Mouse (Mus musculus) liver, embryonic 14.5 days (tissue): Measurements from ENCODE around the gene Nmu. TPM values are rescaled to one million over a fixed set of nuclear protein-coding genes. Genes with fewer than 3 reads are reported as not detected.

ENCODE experiments used
- ATAC-seq: fragments of 200-750 bp; cut with Nextera tagmentation; 2 replicates; pipeline ENCODE4 v1.8.0; 2017; ENCODE audit warnings: moderate number of reproducible peaks, mild to moderate bottlenecking, moderate library complexity; ENCODE audit not compliant: insufficient read depth
- DNase-seq, 3 experiments: peaks; one replicate each; pipeline ENCODE4 v3.0.0-alpha.2; 2012 to 2013; ENCODE audit warnings: low read depth in 3 of 3, low spot score in 3 of 3
- H3K27ac ChIP-seq: fragments of 300-500 bp; sonication (generic); 2 replicates; pipeline ENCODE4 v1.5.1; 2014; ENCODE audit warnings: moderate library complexity, mild to moderate bottlenecking, control low read depth, inconsistent platforms
- H3K27me3 ChIP-seq: fragments of 300-500 bp; sonication (generic); 2 replicates; pipeline ENCODE4 v1.6.1; 2014; ENCODE audit warnings: mild to moderate bottlenecking, low read length, moderate library complexity; ENCODE audit not compliant: control insufficient read depth, insufficient read depth
- H3K36me3 ChIP-seq: fragments of 300-500 bp; sonication (generic); replicated peaks from 2 replicates; pipeline ENCODE4 v1.6.1; 2014; ENCODE audit warnings: low read depth; ENCODE audit not compliant: control insufficient read depth, insufficient read depth
- H3K4me1 ChIP-seq, 2 experiments: fragments of 200-500 bp in 1 of 2; fragments of 300-500 bp in 1 of 2; sonication (generic) in 1 of 2; replicated peaks; 2 replicates each; pipeline ENCODE4 v1.6.1; 2012 to 2014; ENCODE audit warnings: antibody characterized with exemption in 1 of 2, inconsistent platforms in 1 of 2, low read length in 1 of 2; ENCODE audit not compliant: control insufficient read depth in 2 of 2, insufficient read depth in 2 of 2
- H3K4me2 ChIP-seq: fragments of 300-500 bp; sonication (generic); 2 replicates; pipeline ENCODE4 v1.6.1; 2014; ENCODE audit warnings: low read depth, mild to moderate bottlenecking, control low read depth, moderate library complexity
- H3K4me3 ChIP-seq, 2 experiments: fragments of 200-500 bp in 1 of 2; fragments of 300-500 bp in 1 of 2; sonication (generic) in 1 of 2; 2 replicates each; pipeline ENCODE4 v1.5.1; 2012 to 2014; ENCODE audit warnings: low read depth in 2 of 2, low read length in 2 of 2, mild to moderate bottlenecking in 2 of 2, control low read depth in 1 of 2, inconsistent platforms in 1 of 2, moderate library complexity in 1 of 2; ENCODE audit not compliant: insufficient read depth in 1 of 2
- H3K9ac ChIP-seq: fragments of 300-500 bp; sonication (generic); replicated peaks from 2 replicates; pipeline ENCODE4 v1.6.1; 2014; ENCODE audit warnings: mild to moderate bottlenecking, control low read depth, moderate library complexity
- H3K9me3 ChIP-seq: fragments of 300-500 bp; sonication (generic); 2 replicates; pipeline ENCODE4 v1.6.1; 2016; ENCODE audit warnings: low read length, mixed read lengths; ENCODE audit not compliant: control insufficient read depth
- CTCF ChIP-seq: IDR thresholded peaks from 2 replicates; pipeline ENCODE4 v1.5.1; 2016; ENCODE audit warnings: antibody characterized with exemption, low read depth, control low read depth
- EP300 ChIP-seq: IDR thresholded peaks from 2 replicates; pipeline ENCODE4 v1.6.1; 2016; ENCODE audit warnings: antibody characterized with exemption, low read depth
- WGBS: fragments of 180-500 bp; shearing (Covaris S2); extraction: QIAGEN DNeasy Blood & Tissue Kit; methylation state at CpG from one replicate; pipeline ENCODE4 v1.1.7; 2014; ENCODE audit not compliant: insufficient replicate concordance; 5-methylcytosine and 5-hydroxymethylcytosine counted together
- polyA plus RNA-seq, 2 experiments: library from polyadenylated mRNA; depleted of rRNA in 1 of 2; stranded (reverse) in 1 of 2; unstranded in 1 of 2; fragments of >200 nt; fragmentation: Nextera tagmentation in 1 of 2; extraction: Ambion mirVana in 1 of 2; gene quantifications; 2 replicates each; pipeline versions ENCODE4 v1.2.1 to v1.2.3; 2012 to 2014

The Nmu gene
- polyA plus RNA-seq, 2 experiments, result not detected

DNA sequence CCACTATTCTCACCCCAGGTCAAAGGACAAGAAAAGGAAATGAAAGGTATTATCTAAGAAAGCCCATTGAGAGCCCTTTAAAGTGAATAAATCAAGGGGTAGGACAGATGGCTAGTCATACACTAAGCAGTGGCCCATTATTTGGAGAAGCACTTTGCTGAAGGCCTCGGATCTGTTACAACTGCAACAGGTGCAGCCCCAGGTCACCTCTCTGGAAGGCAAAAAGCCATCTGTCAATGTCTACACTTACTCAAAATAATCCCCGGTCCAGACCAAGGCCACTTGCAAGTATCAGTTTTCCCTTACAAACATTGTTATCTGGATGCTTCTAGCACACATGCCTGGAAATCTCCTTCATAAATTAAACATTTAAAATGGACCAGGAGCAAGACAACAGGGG, 22.7 kb downstream of the Nmu start:
- Histone ChIP-seq H3K36me3 (no peaks in the 10 kb centered on the region), H3K9me3 (no peaks in the 10 kb centered on the region), H3K4me1 (no peaks in the 10 kb centered on the region), H3K9ac (no peak overlapping the region), H3K27me3 (no peaks in the 10 kb centered on the region), H3K27ac (no peak overlapping the region), H3K4me3 (no peak overlapping the region), H3K4me2 (no peak overlapping the region)
- ATAC-seq (no peak), DNase-seq (no peak)
- 50% methylated on average over 2 of the region's 2 CpGs for WGBS
- TF ChIP-seq CTCF, result no peak
- no peak for TF ChIP-seq EP300

DNA sequence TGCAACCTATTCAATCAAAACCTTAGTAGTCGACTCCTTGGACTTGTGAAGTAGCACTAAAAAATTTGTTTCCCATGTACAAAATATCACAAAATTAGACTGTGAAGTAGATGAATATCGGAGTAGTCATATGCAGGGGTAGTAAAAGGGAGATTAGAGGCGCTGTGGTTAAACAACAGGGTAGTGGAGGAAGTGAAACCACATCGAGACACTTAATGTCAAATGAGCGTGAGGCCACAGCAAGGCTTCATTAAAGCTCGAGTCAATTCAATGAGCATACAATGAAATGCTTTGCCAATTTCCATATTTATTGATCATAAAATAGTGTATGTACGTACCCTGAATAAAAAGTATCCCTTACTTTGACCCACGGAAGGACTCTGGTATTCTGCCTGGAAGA, 26.5 kb downstream of the Nmu start:
- 29% methylated on average over 8 of the region's 8 CpGs for WGBS
- H3K4me2 ChIP-seq, result no peak overlapping the region
- DNase-seq, result no peak

DNA sequence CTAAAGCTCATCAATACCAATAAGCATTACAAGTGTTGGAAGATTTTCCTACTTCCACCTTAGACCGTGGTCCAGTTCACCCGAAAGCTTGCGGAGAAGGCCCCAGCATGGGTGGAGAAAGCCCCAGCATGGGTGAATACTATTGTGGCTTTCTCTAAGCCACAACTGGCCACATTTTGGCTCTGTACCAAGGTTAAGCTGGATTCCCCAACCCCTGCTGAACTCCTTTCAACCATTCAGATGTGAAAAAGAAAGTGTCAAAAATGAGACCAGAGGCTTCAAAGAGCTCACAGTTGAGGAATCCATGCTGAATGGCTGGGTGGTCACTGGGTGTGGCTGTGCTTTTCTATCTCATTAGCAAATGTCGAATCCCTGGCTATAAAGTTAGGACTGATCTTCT, 29.8 kb downstream of the Nmu start:
- H3K36me3 ChIP-seq, result no peaks in the 10 kb centered on the region
- H3K9ac ChIP-seq, result no peak overlapping the region
- 60% methylated on average over 4 of the region's 4 CpGs for WGBS
- no peak overlapping the region for H3K4me2 ChIP-seq
- DNase-seq (no peak), ATAC-seq (no peak)
- H3K4me3 ChIP-seq, result no peak overlapping the region
- H3K27me3 ChIP-seq, result no peaks in the 10 kb centered on the region
- no peak for TF ChIP-seq EP300
- no peak for TF ChIP-seq CTCF
- no peak overlapping the region for H3K27ac ChIP-seq
- no peaks in the 10 kb centered on the region for H3K4me1 ChIP-seq
- H3K9me3 ChIP-seq, result no peaks in the 10 kb centered on the region

More for the DNA sequence above, 26.5 kb downstream of the Nmu start:
- Histone ChIP-seq H3K36me3 (no peaks in the 10 kb centered on the region), H3K27ac (no peak overlapping the region), H3K4me1 (no peaks in the 10 kb centered on the region), H3K4me3 (no peak overlapping the region), H3K9ac (no peak overlapping the region), H3K27me3 (no peaks in the 10 kb centered on the region), H3K9me3 (no peaks in the 10 kb centered on the region)
- ATAC-seq, result no peak
- TF ChIP-seq EP300, result no peak
- TF ChIP-seq CTCF, result no peak

DNA sequence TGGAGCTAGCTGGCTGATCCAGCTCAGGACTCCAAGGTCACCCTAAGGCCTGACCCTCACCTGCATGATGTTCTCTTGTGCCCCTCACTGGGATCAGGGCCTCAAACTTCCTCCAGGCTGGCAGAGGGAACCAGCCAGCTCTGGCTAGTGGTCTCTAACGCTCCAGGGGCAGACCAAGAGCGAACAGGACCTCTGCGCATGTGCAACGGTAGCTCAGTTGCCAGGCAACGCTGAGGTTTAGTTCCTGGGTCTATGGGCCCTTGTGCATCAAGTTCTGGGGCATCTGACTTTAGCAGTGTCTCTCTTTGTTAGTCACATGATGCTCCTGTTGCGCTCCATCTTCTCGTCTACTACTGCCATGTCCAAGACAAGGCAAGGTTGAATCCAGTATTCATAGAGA, 32.6 kb downstream of the Nmu start, which contains the start of gene Pdcl2:
Gene Pdcl2 (minus strand): TSS at position 204 of the 400 bp plus-strand sequence.
- ATAC-seq, result no peak
- DNase-seq, result no peak
- no peak for TF ChIP-seq CTCF
- no peak for TF ChIP-seq EP300
- no peaks in the 10 kb centered on the region for H3K9me3 ChIP-seq
- WGBS, result 73% methylated on average over 7 of the region's 7 CpGs
- H3K4me3 ChIP-seq, result no peak within 1 kb of the TSS
- no peak within 1 kb of the TSS for H3K4me2 ChIP-seq
- no peaks in the 10 kb centered on the region for H3K36me3 ChIP-seq
- no peaks in the 10 kb centered on the region for H3K4me1 ChIP-seq
- no peak within 1 kb of the TSS for H3K27ac ChIP-seq
- H3K27me3 ChIP-seq, result no peaks in the 10 kb centered on the region
- no peak within 1 kb of the TSS for H3K9ac ChIP-seq

DNA sequence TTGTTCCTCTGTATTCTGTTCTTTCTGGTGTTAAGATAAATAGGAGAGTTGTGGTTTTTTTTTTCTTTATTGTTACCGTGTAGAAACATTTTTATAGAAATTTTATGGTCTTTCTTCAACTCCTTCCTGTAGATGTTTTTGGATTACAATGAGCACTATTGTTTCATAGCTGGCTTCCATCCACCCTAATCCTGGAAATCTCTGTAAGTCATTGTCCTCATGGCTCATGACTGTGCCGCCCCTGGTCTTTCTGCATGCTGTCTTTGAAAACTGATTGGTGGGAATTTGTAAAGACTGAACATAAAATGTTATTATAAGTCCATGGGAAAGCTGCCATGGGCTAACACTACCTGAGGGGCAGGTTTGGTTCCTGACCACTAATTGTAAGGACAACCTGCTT, 36.3 kb downstream of the Nmu start:
- ATAC-seq, result no peak
- Histone ChIP-seq H3K27me3 (no peaks in the 10 kb centered on the region), H3K36me3 (no peaks in the 10 kb centered on the region), H3K27ac (no peak overlapping the region), H3K4me1 (no peaks in the 10 kb centered on the region), H3K4me3 (no peak overlapping the region), H3K9ac (no peak overlapping the region), H3K9me3 (no peaks in the 10 kb centered on the region), H3K4me2 (no peak overlapping the region)
- TF ChIP-seq EP300 (no peak), CTCF (no peak)
- WGBS, result 53% methylated on average over 2 of the region's 2 CpGs
- no peak for DNase-seq

DNA sequence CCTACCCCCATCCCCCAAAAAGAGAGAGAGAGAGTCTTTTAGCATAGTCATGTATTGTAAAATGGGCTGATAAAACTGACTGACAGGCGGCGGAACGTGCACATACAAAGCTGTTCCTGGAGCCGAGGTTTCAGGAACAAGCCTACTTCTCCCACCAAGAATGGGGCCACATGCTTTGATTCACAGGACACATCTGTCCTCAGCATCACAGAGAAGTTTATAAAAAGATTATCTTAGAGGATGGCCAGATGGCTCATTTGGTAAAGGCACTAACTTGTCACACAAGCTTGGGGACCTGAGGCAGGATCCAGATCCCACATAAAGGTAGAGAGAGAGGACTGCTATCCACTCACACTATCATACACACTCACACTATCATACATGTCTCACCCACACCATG, 38.5 kb downstream of the Nmu start:
- no peaks in the 10 kb centered on the region for H3K36me3 ChIP-seq
- no peak overlapping the region for H3K4me2 ChIP-seq
- DNase-seq (no peak), ATAC-seq (no peak)
- 72% methylated on average over 4 of the region's 4 CpGs for WGBS
- H3K4me3 ChIP-seq, result no peak overlapping the region
- no peaks in the 10 kb centered on the region for H3K27me3 ChIP-seq
- H3K9me3 ChIP-seq, result no peaks in the 10 kb centered on the region
- no peak overlapping the region for H3K27ac ChIP-seq
- H3K9ac ChIP-seq, result no peak overlapping the region
- H3K4me1 ChIP-seq, result no peaks in the 10 kb centered on the region
- TF ChIP-seq EP300 (no peak), CTCF (no peak)
